Mouse (Mus musculus) liver, adult 2 months (tissue): ENCODE results near the gene Gm884. TPM values are rescaled to one million over a fixed set of nuclear protein-coding genes. Genes with fewer than 3 reads are reported as not detected.

ENCODE experiments used
- DNase-seq: peaks from one replicate; pipeline ENCODE4 v3.0.0-alpha.2; 2011; ENCODE audit warnings: low read depth, low spot score; ENCODE audit errors: extremely low read depth
- H3K27ac ChIP-seq: fragments of 200-500 bp; replicated peaks from 2 replicates; pipeline ENCODE4 v1.5.1; 2012; ENCODE audit warnings: low read depth, mild to moderate bottlenecking, control low read depth, inconsistent platforms, low read length; ENCODE audit not compliant: insufficient read depth
- H3K27me3 ChIP-seq: fragments of 200-500 bp; 2 replicates; pipeline ENCODE4 v1.6.1; 2012; ENCODE audit warnings: mild to moderate bottlenecking, moderate library complexity, low read length, inconsistent platforms; ENCODE audit not compliant: control insufficient read depth, insufficient read depth
- H3K36me3 ChIP-seq: fragments of 200-500 bp; 2 replicates; pipeline ENCODE4 v1.6.1; 2012; ENCODE audit warnings: low read length, inconsistent platforms; ENCODE audit not compliant: control insufficient read depth, insufficient read depth
- H3K4me1 ChIP-seq: fragments of 200-500 bp; 2 replicates; pipeline ENCODE4 v1.6.1; 2011; ENCODE audit warnings: low read length; ENCODE audit not compliant: control insufficient read depth, insufficient read depth
- H3K4me3 ChIP-seq: fragments of 200-500 bp; 2 replicates; pipeline ENCODE4 v1.5.1; 2011; ENCODE audit warnings: low read depth, mild to moderate bottlenecking, control low read depth, low read length, moderate library complexity; ENCODE audit not compliant: insufficient read depth
- H3K79me2 ChIP-seq: fragments of 200-500 bp; 2 replicates; pipeline ENCODE4 v1.6.1; 2012; ENCODE audit warnings: inconsistent platforms, mild to moderate bottlenecking, low read length, moderate library complexity; ENCODE audit not compliant: control insufficient read depth, insufficient read depth
- H3K9ac ChIP-seq: fragments of 200-500 bp; 2 replicates; pipeline ENCODE4 v1.6.1; 2012; ENCODE audit warnings: low read depth, mild to moderate bottlenecking, control low read depth, inconsistent platforms, low read length
- CTCF ChIP-seq: fragments of 200-500 bp; IDR thresholded peaks from 2 replicates; pipeline ENCODE4 v1.5.1; 2011; ENCODE audit warnings: low read depth, low read length, control low read depth
- POLR2A ChIP-seq: fragments of 200-500 bp; IDR thresholded peaks from 2 replicates; pipeline ENCODE4 v1.6.1; 2011; ENCODE audit warnings: low read length, control low read depth; ENCODE audit not compliant: insufficient read depth; ENCODE audit errors: extremely low read depth
- WGBS: fragments of 180-500 bp; shearing (Covaris S2); methylation state at CpG from one replicate; pipeline ENCODE4 v1.1.7; 2018; 5-methylcytosine and 5-hydroxymethylcytosine counted together
- polyA plus RNA-seq: library from polyadenylated mRNA; depleted of rRNA; stranded (reverse); fragments of >200 nt; gene quantifications from 2 replicates; pipeline ENCODE4 v1.2.3, GENCODE M21; 2012
- total RNA-seq: library from RNA; depleted of rRNA; stranded (reverse); fragments of >200 nt; gene quantifications from 2 replicates; pipeline ENCODE4 v1.2.3, GENCODE M21; 2014

The Gm884 gene
- total and polyA plus RNA-seq, 2 experiments: not detected

GRCm38 (mm10) chr11:103661863-103662262, 40.9 kb upstream of the Gm884 start:
- no peak for DNase-seq
- H3K27me3 ChIP-seq: 0 out of 2 replicates have a peak, but pooled peaks cover 2% of the 10 kb centered on the region
- 40% methylated on average over 4 of the region's 4 CpGs for WGBS
- H3K36me3 ChIP-seq: no peaks in the 10 kb centered on the region
- H3K79me2 ChIP-seq: no peaks in the 10 kb centered on the region
- H3K27ac ChIP-seq: no peak overlapping the region
- H3K4me1 ChIP-seq: no peaks in the 10 kb centered on the region
- TF ChIP-seq POLR2A: no peak
- TF ChIP-seq CTCF: no peak
- no peak overlapping the region for H3K9ac ChIP-seq
- H3K4me3 ChIP-seq: no peak overlapping the region

- no peaks in the 10 kb centered on the region for H3K4me1 ChIP-seq
- no peaks in the 10 kb centered on the region for H3K36me3 ChIP-seq
- 85% methylated on average over 7 of the region's 7 CpGs for WGBS
- H3K9ac ChIP-seq: no peak overlapping the region
- no peak for DNase-seq
- TF ChIP-seq POLR2A: no peak
- TF ChIP-seq CTCF: no peak
- no peaks in the 10 kb centered on the region for H3K79me2 ChIP-seq
- H3K4me3 ChIP-seq: no peak overlapping the region
- H3K27me3 ChIP-seq: 0 out of 2 replicates have a peak, but pooled peaks cover 2% of the 10 kb centered on the region
- H3K27ac ChIP-seq: no peak overlapping the region
Measured at GRCm38 (mm10) chr11:103658189-103658588, 37.2 kb upstream of the Gm884 start.

GRCm38 (mm10) chr11:103656520-103656919, 35.6 kb upstream of the Gm884 start:
- DNase-seq: no peak
- TF ChIP-seq POLR2A: no peak
- no peak for TF ChIP-seq CTCF

GRCm38 (mm10) chr11:103653359-103653965, 32.5 kb upstream of the Gm884 start:
- DNase-seq: no peak
- TF ChIP-seq POLR2A: no peak
- no peak for TF ChIP-seq CTCF
- peaks cover 14% of the 10 kb centered on the region for H3K27me3 ChIP-seq
- H3K36me3 ChIP-seq: no peaks in the 10 kb centered on the region
- H3K79me2 ChIP-seq: no peaks in the 10 kb centered on the region
- H3K4me1 ChIP-seq: no peaks in the 10 kb centered on the region
- no peak overlapping the region for H3K27ac ChIP-seq
- H3K9ac ChIP-seq: no peak overlapping the region
- no peak overlapping the region for H3K4me3 ChIP-seq
- 61% methylated on average over 10 of the region's 10 CpGs for WGBS

More at GRCm38 (mm10) chr11:103656520-103656919, 35.6 kb upstream of the Gm884 start:
- 8% methylated on average over 3 of the region's 3 CpGs for WGBS
- Histone ChIP-seq H3K9ac (no peak overlapping the region), H3K4me3 (no peak overlapping the region), H3K36me3 (no peaks in the 10 kb centered on the region), H3K27ac (no peak overlapping the region), H3K27me3 (0 out of 2 replicates have a peak, but pooled peaks cover 2% of the 10 kb centered on the region), H3K79me2 (no peaks in the 10 kb centered on the region), H3K4me1 (no peaks in the 10 kb centered on the region)

GRCm38 (mm10) chr11:103651426-103651825, 30.5 kb upstream of the Gm884 start:
- Histone ChIP-seq H3K27ac (no peak overlapping the region), H3K4me3 (no peak overlapping the region), H3K79me2 (no peaks in the 10 kb centered on the region), H3K36me3 (no peaks in the 10 kb centered on the region), H3K9ac (no peak overlapping the region), H3K4me1 (no peaks in the 10 kb centered on the region), H3K27me3 (peaks cover 18% of the 10 kb centered on the region)
- DNase-seq: no peak
- 77% methylated on average over 6 of the region's 6 CpGs for WGBS
- TF ChIP-seq CTCF: no peak
- no peak for TF ChIP-seq POLR2A

- no peak for TF ChIP-seq CTCF
- TF ChIP-seq POLR2A: no peak
- Histone ChIP-seq H3K4me3 (no peak overlapping the region), H3K9ac (no peak overlapping the region), H3K27me3 (peaks cover 18% of the 10 kb centered on the region), H3K36me3 (no peaks in the 10 kb centered on the region), H3K79me2 (no peaks in the 10 kb centered on the region), H3K4me1 (no peaks in the 10 kb centered on the region), H3K27ac (no peak overlapping the region)
- WGBS: 4% methylated on average over 37 of the region's 37 CpGs
- DNase-seq: no peak
Measured at GRCm38 (mm10) chr11:103649983-103650493, 29.1 kb upstream of the Gm884 start.
